Mouse (Mus musculus) hindbrain, embryonic 10.5 days (tissue): ENCODE results near the gene Tgoln1. TPM values are rescaled to one million over a fixed set of nuclear protein-coding genes. Genes with fewer than 3 reads are reported as not detected.

ENCODE experiments used
- DNase-seq: peaks from one replicate; pipeline ENCODE4 v3.0.0-alpha.2; 2017; ENCODE audit warnings: low spot score
- H3K27ac ChIP-seq: fragments of 300-500 bp; sonication (generic); 2 replicates; pipeline ENCODE4 v1.5.1; 2016; ENCODE audit warnings: mild to moderate bottlenecking, moderate library complexity
- H3K27me3 ChIP-seq: fragments of 300-500 bp; sonication (generic); 2 replicates; pipeline ENCODE4 v1.6.1; 2016; ENCODE audit warnings: mild to moderate bottlenecking; ENCODE audit not compliant: poor library complexity, insufficient read depth, severe bottlenecking
- H3K36me3 ChIP-seq: fragments of 300-500 bp; sonication (generic); 2 replicates; pipeline ENCODE4 v1.6.1; 2016; ENCODE audit warnings: mild to moderate bottlenecking, moderate library complexity
- H3K4me1 ChIP-seq: fragments of 300-500 bp; sonication (generic); replicated peaks from 2 replicates; pipeline ENCODE4 v1.6.1; 2016; ENCODE audit warnings: mild to moderate bottlenecking
- H3K4me3 ChIP-seq: fragments of 300-500 bp; sonication (generic); 2 replicates; pipeline ENCODE4 v1.5.1; 2016; ENCODE audit warnings: mild to moderate bottlenecking, moderate library complexity
- H3K9me3 ChIP-seq: fragments of 300-500 bp; sonication (generic); 2 replicates; pipeline ENCODE4 v1.6.1; 2016; ENCODE audit warnings: mild to moderate bottlenecking, moderate library complexity
- WGBS: fragments of 180-500 bp; shearing (Covaris S2); methylation state at CpG from one replicate; pipeline ENCODE4 v1.1.7; 2016; 5-methylcytosine and 5-hydroxymethylcytosine counted together
- polyA plus RNA-seq: library from polyadenylated mRNA; unstranded; fragments of >200 nt; fragmentation: Nextera tagmentation; extraction: Ambion mirVana; gene quantifications from 2 replicates; pipeline ENCODE4 v1.2.1, GENCODE M21; 2016

Gene Tgoln1
- polyA plus RNA-seq: 32.7 and 34.7 TPM in 2 replicates

DNA sequence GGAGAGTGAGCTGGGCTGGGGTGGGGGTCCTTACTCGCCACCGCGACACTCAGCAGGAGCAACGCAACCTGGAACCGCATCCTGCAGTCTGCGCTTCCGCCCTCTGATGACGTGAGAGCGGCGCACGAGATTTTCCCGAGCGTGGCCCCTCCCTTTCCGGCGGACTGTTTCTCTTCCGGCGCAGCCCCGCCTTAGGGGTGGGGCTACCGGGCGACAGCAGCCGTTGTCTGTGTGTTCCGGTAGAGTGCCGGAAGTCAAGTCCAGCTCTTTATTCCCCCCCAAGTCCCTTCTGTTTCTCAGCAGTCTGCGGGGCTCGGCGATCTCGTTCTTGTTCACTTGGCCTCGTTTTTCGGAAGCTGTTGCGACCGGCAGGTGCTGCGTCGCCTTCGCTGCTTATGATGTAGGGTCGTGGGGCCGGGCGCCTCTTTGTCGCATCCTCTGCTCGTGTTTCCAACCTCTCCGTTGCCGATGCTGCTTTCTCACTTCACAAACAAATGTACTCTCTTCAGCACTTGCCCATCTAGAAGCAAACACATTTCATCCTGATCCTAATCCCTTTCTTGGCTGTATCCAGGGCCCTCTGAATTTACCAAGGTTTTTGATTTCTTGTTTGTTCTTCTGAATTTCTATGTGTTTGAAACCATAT is at the start of gene Tgoln1:
Tgoln1 (minus strand) TSS at position 358 of the 646 bp plus-strand sequence.
- Histone ChIP-seq H3K4me3 (peak within 1 kb of the TSS; percentile 86), H3K9me3 (no peaks in the 10 kb centered on the region), H3K36me3 (peaks cover 21% of the 10 kb centered on the region), H3K4me1 (peaks cover 36% of the 10 kb centered on the region), H3K27me3 (no peaks in the 10 kb centered on the region), H3K27ac (peak within 1 kb of the TSS; percentile 95)
- under 1% methylated on average over 41 of the region's 41 CpGs for WGBS
- peak; percentile 95 for DNase-seq

DNA sequence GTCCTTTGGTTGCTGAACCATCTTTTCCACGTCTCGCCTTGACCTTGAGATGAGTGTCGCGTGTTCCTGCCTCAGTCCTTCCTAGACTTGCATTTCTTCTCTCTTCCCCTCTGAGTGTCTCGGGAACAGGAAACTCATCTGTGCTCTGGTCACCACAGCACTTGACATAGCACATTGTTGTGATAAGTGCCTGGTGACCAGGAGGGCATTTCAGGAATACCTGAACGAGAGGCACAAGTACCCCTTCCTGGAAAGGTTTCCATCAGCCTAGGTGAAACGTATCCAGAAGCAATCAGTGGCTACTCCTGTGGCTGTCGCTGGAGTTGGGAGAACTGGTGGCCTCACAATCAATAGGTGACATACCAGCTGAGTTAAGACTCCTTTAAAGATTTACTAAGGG is 47.5 kb upstream of the Tgoln1 start:
- Histone ChIP-seq H3K4me3 (no peak overlapping the region), H3K27ac (no peak overlapping the region), H3K36me3 (0 out of 2 replicates have a peak, but pooled peaks cover 3% of the 10 kb centered on the region), H3K4me1 (peaks cover 3% of the 10 kb centered on the region; the same call in 1 of the 2 replicates), H3K9me3 (no peaks in the 10 kb centered on the region), H3K27me3 (no peaks in the 10 kb centered on the region)
- 79% methylated on average over 8 of the region's 8 CpGs for WGBS
- DNase-seq: no peak

DNA sequence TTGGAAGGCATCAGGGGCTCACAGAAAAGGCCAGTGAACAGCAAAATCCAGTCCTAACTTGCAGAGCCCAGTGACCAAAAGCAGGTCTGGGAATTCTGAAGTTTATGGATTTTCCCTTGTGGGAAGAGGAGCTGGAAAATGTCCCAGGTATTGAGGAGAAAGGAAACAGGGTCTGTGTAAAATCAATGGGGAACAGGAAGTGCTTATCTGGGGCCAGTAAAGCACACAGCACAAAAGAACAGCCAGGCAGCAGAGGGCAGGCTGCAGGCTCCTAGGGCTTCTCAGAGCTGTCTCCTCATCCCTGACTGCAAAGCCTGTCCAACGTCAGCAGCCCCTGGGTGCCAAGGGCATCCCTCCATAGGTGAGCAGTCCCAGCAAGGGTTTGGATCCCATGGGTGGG is 46.2 kb upstream of the Tgoln1 start:
- H3K4me3 ChIP-seq: no peak overlapping the region
- no peaks in the 10 kb centered on the region for H3K27me3 ChIP-seq
- DNase-seq: no peak
- 32% methylated on average over 1 of the region's 1 CpGs for WGBS
- H3K9me3 ChIP-seq: no peaks in the 10 kb centered on the region
- H3K36me3 ChIP-seq: 0 out of 2 replicates have a peak, but pooled peaks cover 3% of the 10 kb centered on the region
- peaks cover 3% of the 10 kb centered on the region; the same call in 1 of the 2 replicates for H3K4me1 ChIP-seq
- H3K27ac ChIP-seq: 0 out of 2 replicates have a peak overlapping the region, but pooled peaks have one; percentile 29

DNA sequence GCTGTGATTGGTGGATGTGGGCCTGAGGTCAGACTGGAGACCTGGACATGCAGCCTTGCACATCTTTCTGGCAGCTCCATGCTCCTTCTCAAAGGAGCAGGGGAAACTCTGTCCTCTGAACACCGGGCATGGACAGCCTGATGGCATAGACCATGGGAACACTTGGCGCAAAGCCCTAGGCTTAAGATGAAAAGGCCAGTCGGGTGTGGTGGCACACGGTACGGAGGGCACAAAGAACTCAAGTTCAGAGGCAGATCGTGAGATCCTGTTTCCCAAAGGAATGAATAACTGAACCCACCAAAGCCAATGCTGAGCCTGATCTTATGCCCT is 43.6 kb upstream of the Tgoln1 start:
- no peak for DNase-seq
- Histone ChIP-seq H3K27me3 (no peaks in the 10 kb centered on the region), H3K27ac (no peak overlapping the region), H3K9me3 (no peaks in the 10 kb centered on the region), H3K4me1 (peaks cover 24% of the 10 kb centered on the region), H3K36me3 (no peaks in the 10 kb centered on the region), H3K4me3 (no peak overlapping the region)
- WGBS: 90% methylated on average over 6 of the region's 6 CpGs

DNA sequence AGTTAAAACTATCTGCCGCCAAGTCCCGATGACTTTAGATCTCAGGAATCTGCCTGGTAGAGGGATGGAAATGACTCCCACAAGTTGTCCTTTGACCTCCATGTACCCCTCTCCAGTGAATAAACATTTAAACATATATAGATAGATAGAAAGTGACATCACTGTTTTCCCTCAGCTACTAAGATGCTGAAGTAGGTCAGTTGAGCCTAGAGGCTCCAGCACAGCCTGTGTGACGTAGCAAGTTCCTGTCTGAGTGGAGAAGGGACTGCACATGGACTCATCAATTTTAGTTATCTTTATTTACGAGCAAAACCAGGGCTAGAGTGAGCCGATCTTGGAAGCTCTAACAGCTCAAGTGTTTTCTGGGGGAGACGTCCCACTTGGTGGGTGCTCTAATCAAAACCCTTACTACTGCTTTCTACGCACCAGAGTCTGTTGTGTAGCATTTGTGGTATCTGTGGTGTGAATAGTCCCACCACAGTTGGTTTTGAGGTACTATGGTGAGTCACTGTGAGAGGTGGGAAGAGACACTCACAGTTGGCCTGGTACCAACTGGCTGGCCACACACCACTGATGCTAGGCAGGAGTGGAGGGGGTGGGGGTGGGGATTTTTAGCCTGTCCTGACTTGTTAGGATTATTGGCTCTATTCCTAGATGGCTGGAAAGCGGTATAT is 43.1 kb upstream of the Tgoln1 start:
- no peak for DNase-seq
- H3K27me3 ChIP-seq: no peaks in the 10 kb centered on the region
- no peaks in the 10 kb centered on the region for H3K36me3 ChIP-seq
- H3K9me3 ChIP-seq: no peaks in the 10 kb centered on the region
- H3K27ac ChIP-seq: no peak overlapping the region
- no peak overlapping the region for H3K4me3 ChIP-seq
- 89% methylated on average over 8 of the region's 8 CpGs for WGBS
- peaks cover 29% of the 10 kb centered on the region for H3K4me1 ChIP-seq

DNA sequence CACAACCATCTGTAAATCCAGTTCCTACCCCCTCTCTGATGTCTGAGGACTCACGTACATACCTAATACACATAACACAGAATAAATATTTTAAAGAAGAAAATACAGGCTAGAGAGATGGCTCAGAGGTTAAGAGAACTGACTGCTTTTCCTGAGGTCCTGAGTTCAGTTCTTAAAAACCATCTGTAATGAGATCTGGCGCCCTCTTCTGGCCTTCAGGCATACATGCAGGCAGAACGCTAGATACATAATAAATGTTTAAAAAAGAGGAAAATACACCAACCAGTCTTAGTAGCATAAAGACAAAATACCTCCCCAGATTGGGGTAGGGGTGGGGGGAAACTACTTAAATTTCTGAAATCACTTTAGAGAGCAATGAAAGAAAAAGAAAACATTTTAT is 41.2 kb upstream of the Tgoln1 start:
- H3K4me3 ChIP-seq: no peak overlapping the region
- no peaks in the 10 kb centered on the region for H3K36me3 ChIP-seq
- no peak overlapping the region for H3K27ac ChIP-seq
- no peaks in the 10 kb centered on the region for H3K27me3 ChIP-seq
- WGBS: 65% methylated on average over 3 of the region's 3 CpGs
- H3K4me1 ChIP-seq: peaks cover 33% of the 10 kb centered on the region
- no peak for DNase-seq
- H3K9me3 ChIP-seq: no peaks in the 10 kb centered on the region

DNA sequence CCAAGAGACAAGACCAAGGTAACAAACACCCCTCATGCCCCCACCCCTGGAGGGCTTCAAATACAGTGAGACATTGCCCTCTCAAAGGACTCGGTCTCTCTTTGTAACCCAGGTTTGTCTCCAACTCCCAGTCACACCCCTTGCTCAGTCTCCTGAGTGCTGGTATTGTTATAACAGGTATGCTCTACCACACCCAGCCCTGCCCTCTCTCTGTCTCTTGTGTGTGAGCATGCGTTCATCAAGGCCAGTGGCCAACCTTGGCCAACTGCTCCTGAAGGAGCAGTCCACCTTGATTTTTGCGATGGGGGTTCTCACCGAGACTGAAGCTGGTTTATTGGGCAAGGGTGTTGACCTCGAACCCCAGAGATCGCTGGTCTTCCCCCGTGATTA is 39.2 kb upstream of the Tgoln1 start:
- Histone ChIP-seq H3K27ac (peak overlapping the region; percentile 75), H3K36me3 (no peaks in the 10 kb centered on the region), H3K4me3 (no peak overlapping the region), H3K4me1 (peaks cover 33% of the 10 kb centered on the region), H3K9me3 (no peaks in the 10 kb centered on the region), H3K27me3 (no peaks in the 10 kb centered on the region)
- WGBS: 82% methylated on average over 7 of the region's 7 CpGs
- DNase-seq: no peak

DNA sequence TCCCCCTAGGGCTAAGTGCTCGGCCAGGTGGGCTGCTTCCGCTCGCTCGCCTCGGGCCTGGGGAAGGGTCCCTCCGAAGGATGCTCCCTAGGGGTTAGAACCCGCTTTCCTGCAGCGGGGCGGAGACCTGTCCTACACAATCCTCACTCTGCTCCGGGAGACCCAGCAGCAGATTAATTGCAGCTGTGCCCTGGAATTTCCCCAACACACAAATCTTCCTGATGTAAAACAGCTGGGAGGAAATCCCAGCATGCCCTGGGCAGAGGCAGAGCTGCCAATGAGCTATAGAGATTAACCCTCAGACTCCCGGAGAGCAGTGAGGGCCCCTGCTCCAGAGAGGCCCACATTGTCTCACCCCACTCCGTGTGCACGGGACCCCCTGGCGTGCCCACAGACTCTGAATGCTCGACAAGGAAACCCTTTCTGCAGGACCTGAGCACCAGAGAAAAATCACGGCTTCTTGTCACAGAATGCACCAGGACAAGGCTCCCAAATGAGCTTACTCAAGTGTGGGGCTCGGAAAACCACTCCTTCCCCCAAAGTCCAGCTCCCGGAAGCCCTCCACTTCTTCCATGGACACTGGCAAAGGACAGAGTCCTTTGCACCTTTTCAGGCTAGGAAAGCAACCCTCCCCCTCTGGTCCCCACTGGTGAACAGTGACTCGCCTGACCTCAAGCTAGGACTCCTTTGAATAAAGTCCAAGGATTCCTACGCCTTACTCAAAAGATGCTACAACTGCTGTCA is 38.7 kb upstream of the Tgoln1 start:
- 41% methylated on average over 20 of the region's 20 CpGs for WGBS
- Histone ChIP-seq H3K9me3 (no peaks in the 10 kb centered on the region), H3K4me3 (peak overlapping the region; percentile 38), H3K36me3 (no peaks in the 10 kb centered on the region), H3K4me1 (peaks cover 32% of the 10 kb centered on the region), H3K27me3 (no peaks in the 10 kb centered on the region), H3K27ac (peak overlapping the region; percentile 75)
- peak; percentile 74 for DNase-seq

DNA sequence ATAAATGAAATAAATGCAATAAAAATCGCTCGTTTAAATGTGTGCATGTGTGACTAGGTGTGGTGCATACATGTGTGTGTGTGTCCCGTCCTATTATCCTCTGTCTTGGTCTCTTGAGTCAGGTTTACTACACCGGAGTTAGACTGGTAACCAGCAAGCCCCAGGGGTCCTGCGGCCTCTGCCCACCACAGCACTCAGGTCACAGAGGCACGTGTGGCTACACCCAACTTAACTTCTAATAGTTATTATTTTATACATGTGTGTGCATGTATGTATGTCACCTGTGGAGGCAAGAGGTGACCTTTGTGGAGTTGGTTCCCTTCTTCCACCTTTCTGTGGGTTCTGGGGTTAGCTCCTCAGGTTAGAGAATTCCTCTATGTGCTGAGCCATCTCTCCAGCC is 37.6 kb upstream of the Tgoln1 start:
- Histone ChIP-seq H3K9me3 (no peaks in the 10 kb centered on the region), H3K4me3 (no peak overlapping the region), H3K27me3 (no peaks in the 10 kb centered on the region), H3K36me3 (no peaks in the 10 kb centered on the region), H3K27ac (no peak overlapping the region), H3K4me1 (peaks cover 33% of the 10 kb centered on the region)
- WGBS: 83% methylated on average over 6 of the region's 6 CpGs
- DNase-seq: no peak

DNA sequence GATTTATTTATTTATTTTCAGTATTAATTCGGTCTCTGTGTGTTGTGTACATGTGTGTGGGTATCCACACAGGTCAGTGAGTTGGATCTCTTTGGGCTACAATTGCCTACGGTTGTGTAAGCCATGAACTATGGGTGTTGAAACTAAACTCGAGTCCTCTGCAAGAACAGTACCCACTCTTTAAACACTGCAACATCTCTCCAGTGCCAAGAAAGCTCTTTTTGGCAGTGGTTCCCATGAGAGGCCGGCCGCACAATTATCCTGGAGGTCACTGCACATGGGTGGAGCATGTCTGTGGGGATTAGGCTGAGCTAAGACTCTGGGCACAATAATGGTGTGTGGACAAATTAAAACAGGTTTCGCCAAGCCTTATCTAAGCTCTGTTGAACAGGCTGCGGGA is 36.6 kb upstream of the Tgoln1 start:
- no peak for DNase-seq
- H3K36me3 ChIP-seq: 0 out of 2 replicates have a peak, but pooled peaks cover 5% of the 10 kb centered on the region
- H3K27me3 ChIP-seq: no peaks in the 10 kb centered on the region
- H3K9me3 ChIP-seq: no peaks in the 10 kb centered on the region
- no peak overlapping the region for H3K27ac ChIP-seq
- H3K4me1 ChIP-seq: peaks cover 39% of the 10 kb centered on the region
- no peak overlapping the region for H3K4me3 ChIP-seq
- 91% methylated on average over 7 of the region's 7 CpGs for WGBS

DNA sequence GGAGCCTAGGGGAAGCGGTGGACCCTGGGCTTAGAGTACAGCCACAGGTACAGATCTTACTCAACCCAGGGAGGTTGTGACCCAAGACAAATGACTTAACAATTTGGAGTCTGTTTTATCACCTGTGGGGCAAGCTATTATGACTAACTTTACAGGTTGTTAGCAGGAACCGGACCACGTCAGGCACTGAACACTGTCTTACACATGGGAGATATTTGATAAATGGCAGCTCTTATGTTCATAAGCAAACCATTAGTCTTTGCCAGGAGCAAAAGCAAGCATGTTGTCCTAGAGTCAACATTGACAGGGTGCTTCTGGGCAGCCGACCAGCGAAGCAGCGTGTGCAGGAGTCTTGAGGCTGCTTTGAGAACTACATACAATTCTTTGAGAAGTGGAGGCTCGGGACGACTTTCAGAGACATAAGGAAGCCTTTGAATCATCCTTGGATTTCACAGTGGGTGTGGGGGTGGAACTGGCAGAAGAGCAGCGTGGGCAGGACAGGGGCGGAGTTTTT is 33.6 kb upstream of the Tgoln1 start:
- no peak overlapping the region for H3K27ac ChIP-seq
- no peak for DNase-seq
- no peaks in the 10 kb centered on the region for H3K9me3 ChIP-seq
- peaks cover 27% of the 10 kb centered on the region for H3K4me1 ChIP-seq
- H3K36me3 ChIP-seq: peaks cover 17% of the 10 kb centered on the region
- WGBS: 89% methylated on average over 10 of the region's 10 CpGs
- no peaks in the 10 kb centered on the region for H3K27me3 ChIP-seq
- no peak overlapping the region for H3K4me3 ChIP-seq

DNA sequence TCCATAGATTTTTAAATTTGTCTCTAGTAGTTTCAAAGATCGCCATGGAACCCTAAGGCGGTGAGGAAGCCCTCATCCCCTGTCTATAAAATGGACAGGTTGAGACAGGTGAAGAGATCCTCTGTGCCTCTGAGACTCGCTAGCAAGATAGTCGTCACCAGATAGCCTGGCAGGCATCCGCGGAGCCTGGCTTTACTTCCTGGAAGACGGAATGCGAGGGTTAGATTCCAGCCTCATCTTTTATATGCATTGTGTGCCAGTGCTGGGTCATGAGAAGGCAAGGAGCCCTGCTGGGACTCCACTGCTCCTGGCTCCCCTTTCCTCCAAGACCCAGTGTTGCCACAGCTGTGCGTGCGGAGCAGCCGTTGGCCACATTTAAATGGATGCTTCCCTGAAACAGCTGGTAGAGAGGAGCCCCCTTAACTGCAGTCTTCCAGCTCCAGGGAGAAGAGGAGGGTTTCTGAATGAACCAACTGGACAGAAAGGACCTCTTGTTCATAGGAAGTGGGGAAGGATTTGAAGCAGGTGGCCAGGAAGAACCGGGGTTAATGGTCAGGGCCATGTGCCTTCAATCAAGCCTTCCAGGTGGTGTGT is 31.3 kb upstream of the Tgoln1 start:
- DNase-seq: peak; percentile 29
- peaks cover 17% of the 10 kb centered on the region for H3K36me3 ChIP-seq
- H3K27ac ChIP-seq: no peak overlapping the region; the same call in 1 of the 2 replicates
- H3K9me3 ChIP-seq: no peaks in the 10 kb centered on the region
- 65% methylated on average over 12 of the region's 12 CpGs for WGBS
- no peaks in the 10 kb centered on the region for H3K27me3 ChIP-seq
- H3K4me1 ChIP-seq: peaks cover 17% of the 10 kb centered on the region
- no peak overlapping the region for H3K4me3 ChIP-seq
